Mouse (Mus musculus) hindbrain, postnatal 0 days (tissue): ENCODE data around the gene Epha6. TPM values are rescaled to one million over a fixed set of nuclear protein-coding genes. Genes with fewer than 3 reads are reported as not detected.

Source experiments
- ATAC-seq: fragments of 200-750 bp; cut with Nextera tagmentation; 2 replicates; pipeline ENCODE4 v1.8.0; 2017; ENCODE audit warnings: mild to moderate bottlenecking, moderate TSS enrichment, moderate library complexity
- DNase-seq: peaks from one replicate; pipeline ENCODE4 v3.0.0-alpha.2; 2015; ENCODE audit warnings: low spot score
- H3K27ac ChIP-seq: fragments of 300-500 bp; sonication (generic); 2 replicates; pipeline ENCODE4 v1.5.1; 2014; ENCODE audit warnings: mild to moderate bottlenecking
- H3K27me3 ChIP-seq: fragments of 300-500 bp; sonication (generic); 2 replicates; pipeline ENCODE4 v1.6.1; 2014; ENCODE audit warnings: low read length, mixed read lengths; ENCODE audit not compliant: insufficient read depth
- H3K36me3 ChIP-seq: fragments of 300-500 bp; sonication (generic); 2 replicates; pipeline ENCODE4 v1.6.1; 2014; ENCODE audit warnings: low read length, mixed read lengths; ENCODE audit not compliant: insufficient read depth
- H3K4me1 ChIP-seq: fragments of 300-500 bp; sonication (generic); 2 replicates; pipeline ENCODE4 v1.6.1; 2014; ENCODE audit warnings: antibody characterized with exemption, low read length, mixed read lengths; ENCODE audit not compliant: insufficient read depth
- H3K4me2 ChIP-seq: fragments of 300-500 bp; sonication (generic); 2 replicates; pipeline ENCODE4 v1.6.1; 2014; ENCODE audit warnings: low read depth, mild to moderate bottlenecking, low read length, moderate library complexity, mixed read lengths
- H3K4me3 ChIP-seq: fragments of 300-500 bp; sonication (generic); 2 replicates; pipeline ENCODE4 v1.5.1; 2014; ENCODE audit warnings: low read length
- H3K9ac ChIP-seq: fragments of 300-500 bp; sonication (generic); replicated peaks from 2 replicates; pipeline ENCODE4 v1.6.1; 2014; ENCODE audit warnings: mild to moderate bottlenecking, low read length, moderate library complexity, mixed read lengths
- H3K9me3 ChIP-seq: fragments of 300-500 bp; sonication (generic); 2 replicates; pipeline ENCODE4 v1.6.1; 2016; ENCODE audit warnings: low read length, mixed read lengths
- CTCF ChIP-seq: IDR thresholded peaks from 2 replicates; pipeline ENCODE4 v1.5.1; 2016; ENCODE audit warnings: antibody characterized with exemption, control low read depth, low read depth
- WGBS: fragments of 180-500 bp; shearing (Covaris S2); extraction: QIAGEN DNeasy Blood & Tissue Kit; methylation state at CpG from one replicate; pipeline ENCODE4 v1.1.7; 2014; 5-methylcytosine and 5-hydroxymethylcytosine counted together
- microRNA-seq, 2 experiments: library from miRNA; unstranded; fragments of <30 nt; microRNA quantifications; one replicate each; pipeline ENCODE4; 2016
- polyA plus RNA-seq: library from polyadenylated mRNA; unstranded; fragments of >200 nt; fragmentation: Nextera tagmentation; extraction: Ambion mirVana; gene quantifications from 2 replicates; pipeline ENCODE4 v1.2.1, GENCODE M21; 2015
- total RNA-seq: library from RNA; depleted of rRNA; stranded (reverse); fragments of >200 nt; gene quantifications from 2 replicates; pipeline ENCODE4 v1.2.3, GENCODE M21; 2014

Epha6 gene
- total and polyA plus RNA-seq, 2 experiments from 2014 or later: 7.2 to 20.6 TPM

DNA sequence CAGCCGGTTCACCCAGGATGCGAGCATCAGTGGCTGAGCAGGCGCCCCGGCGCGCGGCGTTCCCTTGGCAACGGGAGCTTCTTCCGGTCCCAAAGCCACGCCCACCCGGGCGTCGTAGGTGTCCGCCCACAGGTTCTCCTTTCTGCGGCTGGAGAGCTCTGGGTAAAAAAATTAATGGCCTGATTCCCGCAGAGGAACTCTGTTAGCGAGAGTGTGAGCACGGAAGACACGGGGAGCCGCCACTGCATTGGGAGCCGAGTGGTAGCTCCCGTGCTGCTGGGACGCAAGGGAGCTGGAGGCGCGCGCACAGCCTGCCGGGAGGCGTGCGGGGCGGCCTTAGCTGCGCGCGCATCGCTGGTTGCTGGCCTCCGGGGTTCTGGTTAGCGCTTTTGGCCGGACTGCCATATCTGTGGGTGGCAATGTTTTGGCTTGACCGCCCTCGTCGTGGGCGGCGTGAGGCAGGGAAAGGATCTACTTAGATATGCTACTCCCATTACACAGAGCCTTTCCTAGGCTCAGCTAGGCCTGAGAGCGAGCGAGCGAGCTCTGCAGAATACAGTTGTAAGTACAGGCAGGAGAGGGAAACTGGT, 966.1 kb downstream of the Epha6 start, which contains the start of gene Arl6:
Gene Arl6, minus strand, starts transcription at position 290 of the 590 bp plus-strand sequence.
- Histone ChIP-seq H3K4me2 (peak within 1 kb of the TSS; percentile 57), H3K9me3 (no peaks in the 10 kb centered on the region), H3K36me3 (no peaks in the 10 kb centered on the region), H3K4me1 (no peaks in the 10 kb centered on the region), H3K27me3 (no peaks in the 10 kb centered on the region), H3K4me3 (peak within 1 kb of the TSS; percentile 85), H3K9ac (peak within 1 kb of the TSS; percentile 70), H3K27ac (peak within 1 kb of the TSS; percentile 93)
- WGBS: under 1% methylated on average over 46 of the region's 46 CpGs
- TF ChIP-seq CTCF: no peak
- DNase-seq (peak; percentile 98), ATAC-seq (peak; percentile 98)

DNA sequence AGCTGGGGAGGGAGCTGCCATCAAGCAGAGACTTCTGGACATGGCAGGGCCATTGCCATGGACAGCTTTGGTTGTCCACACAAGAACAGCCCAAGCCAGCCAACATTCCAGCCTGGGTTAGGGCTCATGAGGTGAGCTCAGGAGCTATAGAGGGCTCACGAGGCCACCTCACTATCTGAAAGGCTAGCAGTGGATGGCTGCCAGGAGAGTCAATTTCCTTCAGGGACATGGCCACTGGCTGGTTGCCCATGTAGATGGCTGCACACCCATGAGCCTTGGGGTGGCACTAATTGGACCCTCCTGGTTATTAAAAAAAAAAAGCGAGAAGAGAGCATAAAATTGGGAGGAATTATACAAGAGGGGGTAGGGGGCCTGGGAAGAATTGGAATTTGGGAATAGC, 970.7 kb downstream of the Epha6 start:
- ATAC-seq: no peak
- Histone ChIP-seq H3K9ac (no peak overlapping the region), H3K4me1 (no peaks in the 10 kb centered on the region), H3K27me3 (no peaks in the 10 kb centered on the region), H3K9me3 (no peaks in the 10 kb centered on the region), H3K4me2 (no peak overlapping the region), H3K36me3 (no peaks in the 10 kb centered on the region), H3K4me3 (no peak overlapping the region), H3K27ac (no peak overlapping the region)
- DNase-seq: no peak
- WGBS: 73% methylated on average over 2 of the region's 2 CpGs
- no peak for TF ChIP-seq CTCF

GRCm38 (mm10) chr16:59621554-59621953, 983.8 kb downstream of the Epha6 start:
- H3K9me3 ChIP-seq: no peaks in the 10 kb centered on the region
- 99% methylated on average over 2 of the region's 2 CpGs for WGBS
- DNase-seq: no peak
- no peaks in the 10 kb centered on the region for H3K36me3 ChIP-seq
- H3K4me3 ChIP-seq: no peak overlapping the region
- H3K27ac ChIP-seq: no peak overlapping the region
- H3K4me1 ChIP-seq: no peaks in the 10 kb centered on the region
- H3K9ac ChIP-seq: no peak overlapping the region
- no peak overlapping the region for H3K4me2 ChIP-seq
- no peaks in the 10 kb centered on the region for H3K27me3 ChIP-seq
- no peak for TF ChIP-seq CTCF
- no peak for ATAC-seq

- no peak overlapping the region for H3K9ac ChIP-seq
- H3K9me3 ChIP-seq: no peaks in the 10 kb centered on the region
- H3K36me3 ChIP-seq: no peaks in the 10 kb centered on the region
- no peaks in the 10 kb centered on the region for H3K4me1 ChIP-seq
- WGBS: 42% methylated on average over 3 of the region's 3 CpGs
- ATAC-seq (peak; percentile 80), DNase-seq (peak; percentile 80)
- H3K4me2 ChIP-seq: no peak overlapping the region
- no peaks in the 10 kb centered on the region for H3K27me3 ChIP-seq
- peak; percentile 85 for TF ChIP-seq CTCF
- no peak overlapping the region for H3K4me3 ChIP-seq
- no peak overlapping the region for H3K27ac ChIP-seq
These were observed 988.2 kb downstream of the Epha6 start for GRCm38 (mm10) chr16:59617167-59617566.

GRCm38 (mm10) chr16:59615675-59616074, 989.7 kb downstream of the Epha6 start:
- no peak for DNase-seq
- 73% methylated on average over 3 of the region's 3 CpGs for WGBS

GRCm38 (mm10) chr16:59610750-59611149, 994.6 kb downstream of the Epha6 start:
- no peak for TF ChIP-seq CTCF
- Histone ChIP-seq H3K9ac (no peak overlapping the region), H3K27ac (no peak overlapping the region), H3K4me1 (no peaks in the 10 kb centered on the region), H3K9me3 (no peaks in the 10 kb centered on the region), H3K4me2 (no peak overlapping the region), H3K27me3 (no peaks in the 10 kb centered on the region), H3K4me3 (no peak overlapping the region), H3K36me3 (no peaks in the 10 kb centered on the region)
- DNase-seq (no peak), ATAC-seq (no peak)
- WGBS: 92% methylated on average over 1 of the region's 1 CpGs

More at GRCm38 (mm10) chr16:59615675-59616074, 989.7 kb downstream of the Epha6 start:
- Histone ChIP-seq H3K27ac (no peak overlapping the region), H3K9me3 (no peaks in the 10 kb centered on the region), H3K4me1 (no peaks in the 10 kb centered on the region), H3K27me3 (no peaks in the 10 kb centered on the region), H3K4me2 (no peak overlapping the region), H3K9ac (no peak overlapping the region), H3K36me3 (no peaks in the 10 kb centered on the region), H3K4me3 (no peak overlapping the region)
- TF ChIP-seq CTCF: no peak
- no peak for ATAC-seq

DNA sequence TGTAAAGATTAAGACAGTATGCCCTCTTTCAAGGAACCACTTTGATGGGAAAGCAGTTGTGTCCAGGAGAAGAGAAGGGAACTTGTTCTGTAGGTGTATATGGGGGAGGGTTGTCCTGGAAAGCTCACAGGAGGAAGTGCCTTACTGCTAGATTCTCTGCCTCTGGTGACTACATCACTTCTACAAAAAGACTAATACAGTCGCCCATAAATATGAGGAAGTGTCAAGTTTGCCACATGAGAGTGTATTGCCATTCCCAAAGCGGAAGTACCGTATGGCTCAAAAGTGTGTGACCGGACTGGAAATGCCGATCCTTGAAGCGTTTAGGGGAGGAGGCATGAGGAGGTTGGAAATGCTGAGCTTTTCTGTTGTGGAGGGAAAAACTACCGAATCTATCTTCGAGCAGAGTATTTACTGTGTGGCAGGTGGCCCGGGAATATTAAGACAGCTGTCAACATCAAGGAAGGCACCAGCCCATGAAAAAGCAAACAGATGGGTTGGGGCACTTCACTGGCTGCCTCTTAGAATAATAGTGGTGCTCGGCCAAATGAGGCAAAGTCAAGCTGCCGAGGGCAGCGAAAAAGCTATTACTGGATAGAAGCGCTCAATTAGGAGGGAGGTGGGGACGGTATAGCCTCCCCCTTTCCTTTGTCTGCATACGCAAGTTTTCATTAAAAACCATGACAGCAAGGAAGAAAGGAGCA, 1001.1 kb downstream of the Epha6 start:
- peak; percentile 76 for DNase-seq
- Histone ChIP-seq H3K4me1 (no peaks in the 10 kb centered on the region), H3K4me2 (peak overlapping the region; percentile 61), H3K4me3 (peak overlapping the region; percentile 28), H3K9me3 (no peaks in the 10 kb centered on the region), H3K27me3 (no peaks in the 10 kb centered on the region), H3K27ac (no peak overlapping the region), H3K9ac (peak overlapping the region; percentile 38; the same call in 1 of the 2 replicates), H3K36me3 (no peaks in the 10 kb centered on the region)
- 16% methylated on average over 15 of the region's 15 CpGs for WGBS
- peak; percentile 86 for ATAC-seq
- no peak for TF ChIP-seq CTCF

Small RNA genes lying within 50 kb of the gene (microRNA-seq; reads per million reads assigned to microRNA genes)
- gene Gm24755: 0 reads per million in 2 experiments
